Mouse (Mus musculus): ENCODE measurements around the gene Cbfa2t3.

The Cbfa2t3 gene

DNA sequence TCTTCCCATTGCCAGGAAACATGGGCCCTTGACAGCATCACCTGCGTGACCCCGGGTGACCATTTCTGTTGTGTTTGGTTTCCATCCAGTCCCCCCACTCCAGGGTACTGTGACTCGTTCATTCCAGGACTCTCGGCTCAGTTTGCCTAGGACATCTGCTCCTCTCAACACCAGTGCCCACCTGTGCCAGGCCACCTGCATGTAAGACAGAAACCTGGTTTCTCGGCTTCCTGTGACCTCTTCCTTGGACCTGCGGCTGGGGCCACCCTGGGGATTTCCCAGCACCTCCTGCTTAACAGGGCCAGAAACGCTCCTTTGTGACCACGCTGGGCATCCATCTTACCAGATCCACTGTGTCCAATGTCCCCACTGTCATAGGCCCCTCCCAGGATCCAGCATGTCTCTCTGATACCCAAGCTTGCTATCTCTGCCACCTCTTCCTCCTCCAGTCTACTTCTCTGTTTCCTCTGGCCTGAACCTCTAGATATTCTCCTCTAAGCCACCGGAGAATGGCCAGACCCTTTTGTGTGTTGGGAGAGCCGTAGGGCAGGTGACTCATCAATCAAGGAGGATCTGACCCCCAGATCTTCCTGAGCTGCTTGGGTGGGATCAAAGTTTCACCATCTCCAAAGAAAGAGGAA is 19.1 kb upstream of the Cbfa2t3 start:
- DNase-seq, result no peak

DNA sequence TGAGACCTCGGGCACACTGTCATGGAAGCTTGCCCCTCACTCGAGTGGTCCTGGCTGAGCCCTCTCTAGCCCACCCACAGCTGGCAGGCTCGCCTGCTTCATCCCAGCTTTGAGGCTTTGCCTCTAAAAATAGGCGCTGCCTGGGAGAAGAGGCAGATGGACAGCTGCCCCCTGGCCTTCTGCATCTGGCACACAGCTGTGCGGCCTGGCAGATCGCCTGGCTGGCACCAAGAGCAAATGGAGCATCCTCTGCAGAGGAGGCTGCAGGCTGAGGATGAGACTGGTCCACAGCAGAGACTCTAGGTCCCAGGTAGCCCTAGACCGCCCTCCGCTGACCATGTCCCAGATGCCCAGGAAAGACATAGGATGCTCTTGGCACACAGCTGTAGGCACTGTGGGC is 17.7 kb upstream of the Cbfa2t3 start:
- no peak for DNase-seq

DNA sequence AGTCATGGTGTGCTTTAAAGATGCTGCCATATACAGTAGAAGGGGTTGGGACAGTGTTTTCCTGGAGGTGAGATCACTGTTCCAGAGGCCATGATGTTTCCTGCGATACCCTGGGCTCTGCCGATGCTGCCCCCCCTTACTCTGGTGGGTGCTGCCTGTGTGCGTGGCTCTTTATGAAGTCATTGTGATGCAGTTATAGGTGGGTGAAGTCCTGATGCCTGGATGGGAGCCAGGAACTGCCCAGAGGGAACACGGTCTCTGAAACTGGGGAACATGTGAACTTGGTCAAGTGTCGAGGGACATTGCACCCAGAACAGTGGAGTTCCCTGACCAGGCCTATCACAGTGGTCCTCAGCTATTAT is 14.2 kb upstream of the Cbfa2t3 start:
- DNase-seq, result no peak

DNA sequence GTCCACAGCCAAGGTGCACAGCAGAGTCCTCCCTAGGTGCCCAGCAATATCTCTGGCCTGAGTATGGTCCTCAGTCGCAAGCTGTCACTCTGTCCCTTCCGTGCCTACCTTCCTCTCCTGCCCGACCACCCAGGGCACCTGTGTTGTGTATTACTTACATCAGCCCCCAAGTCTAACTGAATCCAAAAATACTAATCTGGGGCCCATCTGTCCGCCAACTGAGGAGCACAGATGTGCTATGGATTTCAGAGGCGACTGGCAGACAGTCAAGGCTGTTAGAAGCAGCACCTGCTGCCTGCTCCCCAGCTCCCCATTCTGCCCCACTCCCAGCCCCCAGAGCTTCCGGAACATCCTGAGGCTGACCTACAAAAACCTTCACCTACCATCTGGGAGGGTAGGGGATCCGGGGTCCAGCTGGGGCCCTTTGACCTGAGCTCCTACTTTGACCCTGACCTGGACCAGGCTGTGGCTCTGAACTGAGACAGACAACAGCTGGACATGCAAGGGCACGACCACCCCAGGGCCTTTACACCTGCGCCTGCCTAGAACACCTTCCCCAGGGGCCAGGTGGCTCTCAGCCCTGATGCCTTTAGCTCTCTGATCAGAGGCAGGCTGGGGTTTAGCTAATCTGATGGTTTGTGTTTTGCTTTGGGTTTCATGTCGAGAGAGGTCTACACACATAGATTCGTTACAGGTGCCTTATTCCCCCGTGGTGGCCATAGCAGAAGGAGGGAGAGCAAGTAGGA is 13.7 kb upstream of the Cbfa2t3 start:
- DNase-seq, result no peak

DNA sequence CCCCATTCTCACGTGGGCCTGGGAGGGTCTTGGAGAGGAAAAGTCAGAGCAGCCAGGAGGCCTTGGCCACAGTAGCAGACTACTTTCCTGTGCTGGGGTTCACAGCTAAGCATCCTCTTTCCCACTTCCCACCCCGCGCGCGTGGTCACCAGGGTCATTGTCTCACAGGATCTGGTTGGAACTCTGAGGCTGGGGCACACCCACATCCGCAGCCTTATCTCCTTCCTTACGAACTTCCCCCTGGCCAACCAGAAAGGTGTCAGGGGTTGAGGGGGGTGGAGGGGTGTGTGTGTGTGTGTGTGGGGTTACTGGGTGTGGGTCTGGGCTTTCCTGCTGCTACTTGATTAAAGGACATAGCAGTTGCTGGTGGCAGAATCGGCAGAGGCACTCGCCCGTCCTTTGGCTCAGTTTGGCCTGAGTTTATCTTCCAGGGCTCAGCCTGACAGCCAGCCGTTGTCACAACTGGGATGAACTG is 13.0 kb upstream of the Cbfa2t3 start:
- DNase-seq, result no peak

DNA sequence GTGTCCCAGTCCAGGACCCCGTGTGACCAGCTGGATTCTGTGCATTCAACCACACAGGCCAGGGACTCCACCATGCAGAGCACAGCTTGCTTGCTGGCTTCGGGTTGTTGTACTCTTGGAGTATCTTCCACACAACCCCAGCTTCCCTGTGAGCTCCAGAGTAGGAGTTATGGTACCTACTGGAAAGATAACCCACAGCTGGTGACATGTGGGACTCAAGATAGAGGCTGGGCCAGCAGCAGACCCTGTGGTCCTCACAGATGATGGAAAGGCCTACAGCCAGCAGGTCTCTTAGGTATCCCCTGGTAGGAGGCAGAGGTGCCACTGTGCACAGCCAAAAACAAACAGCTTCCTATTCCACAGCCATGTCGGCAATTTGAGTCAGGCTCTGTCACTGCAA is 12.6 kb upstream of the Cbfa2t3 start:
- DNase-seq, result no peak

DNA sequence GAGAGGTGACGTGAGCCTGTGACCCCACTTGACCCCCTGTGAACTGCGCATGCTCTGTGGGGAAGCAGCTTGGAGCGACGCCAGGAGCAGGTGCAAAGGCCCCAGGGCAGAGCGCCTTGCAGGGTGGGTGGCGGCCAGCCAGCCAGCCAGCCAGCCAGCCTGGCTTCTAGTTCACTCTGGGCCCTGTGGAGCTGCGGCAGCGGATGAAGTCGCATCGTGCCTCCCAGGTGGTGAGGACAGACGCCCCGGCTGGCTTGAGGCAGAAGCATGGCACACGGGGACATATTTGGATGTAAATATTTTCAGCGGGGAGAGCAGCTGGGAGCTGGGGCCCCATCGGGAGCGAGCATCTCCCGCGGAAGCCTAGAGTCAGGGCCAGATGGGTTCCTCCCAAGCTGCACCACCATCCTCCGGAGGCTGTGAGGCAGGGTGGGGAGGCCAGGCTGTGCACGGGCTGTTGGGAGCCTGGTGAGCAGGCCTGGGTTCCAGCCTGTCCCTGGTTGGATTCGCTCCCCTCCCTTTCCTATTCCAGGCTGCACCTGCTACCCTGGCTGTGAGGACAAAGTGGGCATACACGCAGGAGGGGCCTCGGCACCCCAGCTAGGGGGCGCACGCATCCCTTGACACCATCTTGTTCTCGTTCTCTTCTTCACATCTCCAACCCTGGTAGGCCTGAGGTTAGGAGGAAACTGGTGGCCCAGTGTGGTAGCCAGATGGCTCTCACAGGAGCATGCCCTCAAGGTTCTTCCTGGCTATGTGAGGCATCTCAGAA is 10.6 kb upstream of the Cbfa2t3 start:
- peak; percentile 25 to 31 for DNase-seq

DNA sequence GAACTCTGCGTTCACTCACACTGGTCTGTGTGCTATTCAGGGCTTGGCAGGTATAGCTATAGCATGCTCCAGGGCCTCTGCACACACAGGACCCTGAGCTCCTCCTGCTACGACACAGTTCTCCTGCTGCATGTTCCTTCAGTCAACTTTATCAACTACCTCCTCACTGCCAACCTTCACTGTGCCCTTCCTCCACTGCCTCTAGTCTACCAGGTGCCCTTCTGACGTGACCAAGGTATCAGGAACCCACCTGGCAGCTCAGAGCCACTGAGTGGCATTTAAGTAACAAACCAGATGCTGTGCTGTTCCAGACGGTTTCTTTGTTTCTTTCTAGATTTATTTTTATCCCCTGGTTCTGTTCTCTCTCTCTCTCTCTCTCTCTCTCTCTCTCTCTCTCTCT is 8.3 kb upstream of the Cbfa2t3 start:
- no peak for DNase-seq

DNA sequence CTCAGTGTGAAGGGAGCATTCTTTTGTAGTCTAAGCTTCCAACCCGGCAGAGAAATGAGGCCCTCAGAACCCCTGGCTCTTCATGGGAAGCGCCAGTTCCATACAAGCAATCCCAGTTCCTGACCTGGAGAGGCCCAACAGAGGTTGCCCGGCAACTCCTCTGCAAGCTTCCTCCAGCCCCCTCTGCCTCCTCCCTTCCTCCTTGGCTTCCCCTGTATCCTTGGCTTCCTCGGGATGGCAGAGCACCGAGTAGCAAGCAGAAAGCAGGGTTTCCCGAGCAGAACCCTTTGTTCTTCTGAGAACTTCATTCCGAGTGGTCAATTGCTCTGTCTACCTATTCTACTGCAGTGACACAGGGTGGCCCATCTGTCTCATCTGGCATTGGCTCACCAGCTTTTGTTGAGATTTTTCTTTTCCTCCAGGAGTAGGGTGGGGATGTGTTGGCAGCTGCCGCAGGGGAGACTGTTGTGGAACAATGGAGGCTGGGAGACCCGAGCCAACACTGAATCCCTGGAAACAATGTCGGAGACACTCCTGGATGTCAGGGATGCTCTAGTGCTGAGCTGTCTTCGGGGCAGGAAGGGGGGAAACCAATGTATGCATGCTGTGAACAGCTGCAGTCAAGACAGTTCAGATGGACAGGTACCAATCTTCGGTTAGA is 7.1 kb upstream of the Cbfa2t3 start:
- no peak for DNase-seq

DNA sequence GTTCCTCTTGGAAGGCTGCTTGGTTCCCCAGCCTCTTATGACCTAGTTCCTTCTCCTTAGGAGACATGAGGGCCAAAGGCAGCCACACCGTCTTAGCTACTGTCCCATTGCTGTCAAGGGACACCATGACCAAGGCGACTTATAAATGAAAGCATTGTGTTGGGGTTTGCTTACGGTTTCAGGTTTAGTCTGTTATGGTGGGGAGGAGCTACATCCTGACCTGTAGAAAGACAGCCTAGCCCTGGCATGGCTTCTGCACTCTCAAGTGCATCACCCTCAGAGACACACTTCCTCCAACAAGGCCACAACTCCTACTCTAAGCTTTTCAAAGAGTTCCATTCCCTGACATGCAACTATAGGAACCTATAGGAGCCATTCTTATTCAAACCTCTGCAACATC is 5.7 kb upstream of the Cbfa2t3 start:
- no peak for DNase-seq

DNA sequence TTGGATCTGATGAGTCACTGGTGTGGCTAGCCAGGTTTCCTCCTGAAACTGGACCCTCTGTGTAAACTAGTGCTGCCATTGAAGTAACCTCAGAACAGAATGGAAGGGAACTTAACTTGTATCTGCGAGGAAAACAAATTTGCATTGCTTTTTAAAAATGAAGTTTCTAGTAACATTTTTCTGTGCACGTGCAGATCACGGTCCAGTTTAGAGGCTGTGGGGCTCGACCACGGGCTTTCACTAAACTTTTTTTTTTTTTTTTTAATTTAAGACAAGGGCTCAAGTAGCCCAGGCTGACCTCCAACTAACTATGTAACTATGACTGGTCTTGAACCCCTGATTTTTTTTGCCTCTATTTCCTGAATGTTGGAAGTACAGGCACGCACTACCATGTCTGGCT is 4.0 kb upstream of the Cbfa2t3 start:
- no peak for DNase-seq

DNA sequence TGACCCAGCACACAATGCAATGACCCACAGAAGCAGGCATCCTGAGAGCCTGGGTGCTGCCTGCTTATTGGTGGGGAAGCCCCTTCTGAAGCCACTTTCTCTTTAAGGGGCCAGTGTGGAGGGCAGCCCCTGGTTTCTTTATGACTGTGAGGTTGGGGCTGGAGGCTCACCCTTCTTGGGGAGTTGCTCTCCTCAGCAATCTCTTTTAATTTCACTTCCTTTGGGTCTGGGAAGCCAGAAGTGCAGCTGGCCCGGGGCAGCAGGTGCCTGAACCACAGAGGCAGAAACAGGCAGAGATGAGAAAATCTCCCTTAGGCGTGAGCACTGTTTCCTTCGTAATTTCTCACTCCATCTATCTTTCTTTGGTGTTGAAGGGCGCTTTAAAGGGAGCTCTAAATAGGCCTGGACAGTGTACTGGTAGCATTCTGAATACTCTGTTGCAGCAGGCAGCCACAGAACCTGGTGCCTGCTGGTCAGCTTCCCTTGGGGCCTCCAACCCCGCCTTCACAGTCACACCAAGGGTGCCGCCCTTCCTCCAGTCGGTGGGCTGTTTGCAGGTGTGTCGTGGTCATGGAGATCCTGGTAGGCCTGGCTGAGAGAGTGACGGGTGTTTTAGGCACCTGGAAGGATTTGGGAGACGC is 3.5 kb upstream of the Cbfa2t3 start:
- peak; percentile 65 to 72 for DNase-seq

DNA sequence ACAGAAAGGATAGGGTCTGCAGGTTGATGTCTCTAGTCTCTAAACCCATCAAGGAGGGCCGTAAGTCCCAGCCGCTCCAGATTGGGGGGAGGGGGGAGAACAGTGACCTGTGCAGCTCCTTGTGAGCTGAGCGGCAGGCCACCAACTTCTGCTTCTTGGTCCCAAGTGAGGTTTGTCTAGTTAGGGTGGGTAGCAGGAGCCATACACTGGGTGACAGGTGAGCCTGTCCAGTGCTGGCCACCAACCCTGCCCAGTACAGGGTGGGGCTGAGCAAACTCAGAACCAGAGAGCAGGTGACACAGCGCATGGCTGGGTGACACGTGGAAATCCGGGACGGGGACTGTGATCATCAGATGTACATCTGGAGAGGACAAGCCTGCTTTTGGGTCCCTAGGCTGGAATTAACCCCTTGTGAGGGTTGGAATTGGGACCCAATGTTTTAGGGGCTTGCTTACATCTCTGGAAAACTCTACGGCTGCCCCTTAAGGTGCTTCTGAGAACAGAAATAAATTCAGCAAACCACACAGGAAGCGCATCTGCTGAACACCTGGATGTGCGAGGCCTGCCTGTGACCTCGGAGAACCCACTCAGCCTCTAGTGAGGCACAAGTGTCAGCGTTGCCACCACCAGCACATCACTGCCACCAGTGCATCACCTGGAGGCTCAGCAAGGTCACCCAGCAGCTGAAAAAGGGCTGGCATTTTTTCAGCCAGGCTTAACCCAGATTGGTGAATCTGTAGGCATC is 2.7 kb upstream of the Cbfa2t3 start:
- DNase-seq, result peak; percentile 74 to 76

DNA sequence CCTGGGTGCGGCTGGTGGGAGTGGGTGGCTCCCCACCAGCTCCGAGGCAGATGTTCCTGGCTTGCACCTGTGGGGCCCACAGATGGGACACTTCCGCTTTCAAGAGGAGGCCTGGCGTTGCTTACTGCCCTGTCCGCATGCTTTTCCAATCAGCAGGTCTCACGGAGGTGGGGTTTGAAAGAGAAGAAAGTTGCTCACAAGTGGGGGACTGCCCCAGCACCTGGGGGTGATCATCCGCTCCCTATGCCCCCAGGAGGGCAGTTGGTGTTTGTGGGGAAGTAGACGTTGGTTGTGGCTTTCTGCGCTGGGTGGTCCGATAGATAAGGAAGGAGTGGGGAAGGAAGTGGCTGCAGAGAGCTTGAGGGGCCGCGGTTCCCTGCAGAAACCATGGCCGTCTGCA is 1.7 kb upstream of the Cbfa2t3 start:
- peak; percentile 73 to 77 for DNase-seq

DNA sequence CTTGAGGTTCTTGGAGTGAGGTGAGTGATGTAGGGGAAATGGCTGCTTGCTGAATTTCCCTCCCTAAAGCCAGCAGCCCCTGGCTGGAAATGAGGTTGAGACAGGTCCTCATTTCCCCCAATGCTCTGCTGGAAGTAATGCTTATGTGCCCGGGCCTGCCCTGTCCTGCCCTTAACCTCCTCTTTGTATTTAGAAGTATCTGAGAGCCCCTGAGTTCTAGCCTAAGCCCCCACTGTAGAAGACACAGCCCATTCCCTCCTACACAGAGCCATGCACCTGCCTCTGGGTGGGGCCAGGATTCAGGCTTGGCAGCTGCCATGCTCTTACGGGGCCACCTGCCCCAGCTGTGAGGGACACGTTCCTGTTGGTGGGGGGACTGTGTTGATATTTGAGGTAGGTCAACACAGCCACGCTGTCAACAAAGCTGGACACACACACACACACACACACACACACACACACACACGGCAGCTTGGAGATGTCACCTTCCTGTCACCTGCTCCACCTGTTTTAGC is 598 bp downstream of the Cbfa2t3 start:
- peak; percentile 46 to 49 for DNase-seq

DNA sequence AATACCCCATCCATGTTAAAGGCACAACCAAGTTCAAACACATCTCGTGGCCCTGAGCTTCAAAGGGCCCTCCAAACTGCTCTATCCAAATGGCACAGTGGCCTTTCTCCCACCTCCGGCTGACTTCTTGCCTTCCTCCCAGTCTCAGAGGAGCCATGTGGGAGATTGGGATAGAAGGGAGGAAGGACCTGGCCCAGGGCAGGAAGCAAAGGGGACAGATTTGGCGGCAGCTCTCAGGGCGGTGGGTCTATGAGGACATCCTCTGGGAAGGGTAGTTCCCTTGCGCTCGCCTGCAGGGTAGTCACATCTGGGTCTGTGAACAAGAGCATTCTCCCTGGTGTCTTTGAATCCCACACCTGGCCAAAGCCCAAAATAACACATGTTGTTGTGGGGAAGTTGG is 1.3 kb downstream of the Cbfa2t3 start:
- no peak for DNase-seq

DNA sequence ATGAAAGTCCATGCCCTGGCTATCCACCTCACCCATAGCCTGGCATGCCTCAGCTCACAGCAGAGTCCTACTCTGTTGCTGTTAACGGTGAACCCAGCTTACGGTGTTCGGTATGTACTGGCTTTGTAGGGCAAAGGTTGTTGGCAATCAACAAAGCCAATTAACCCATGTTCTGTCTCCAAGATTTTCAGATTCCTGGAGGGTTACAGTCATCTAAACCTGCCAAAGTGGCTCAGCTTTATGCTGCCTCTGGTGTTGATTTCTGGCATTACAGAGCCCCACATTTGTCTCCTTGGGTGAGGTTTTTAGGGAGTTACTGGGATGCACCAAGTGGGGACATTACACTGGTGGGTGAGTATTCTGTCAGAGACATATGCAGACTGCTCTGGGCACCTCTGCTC is 1.7 kb downstream of the Cbfa2t3 start:
- DNase-seq, result peak; percentile 63 to 64

DNA sequence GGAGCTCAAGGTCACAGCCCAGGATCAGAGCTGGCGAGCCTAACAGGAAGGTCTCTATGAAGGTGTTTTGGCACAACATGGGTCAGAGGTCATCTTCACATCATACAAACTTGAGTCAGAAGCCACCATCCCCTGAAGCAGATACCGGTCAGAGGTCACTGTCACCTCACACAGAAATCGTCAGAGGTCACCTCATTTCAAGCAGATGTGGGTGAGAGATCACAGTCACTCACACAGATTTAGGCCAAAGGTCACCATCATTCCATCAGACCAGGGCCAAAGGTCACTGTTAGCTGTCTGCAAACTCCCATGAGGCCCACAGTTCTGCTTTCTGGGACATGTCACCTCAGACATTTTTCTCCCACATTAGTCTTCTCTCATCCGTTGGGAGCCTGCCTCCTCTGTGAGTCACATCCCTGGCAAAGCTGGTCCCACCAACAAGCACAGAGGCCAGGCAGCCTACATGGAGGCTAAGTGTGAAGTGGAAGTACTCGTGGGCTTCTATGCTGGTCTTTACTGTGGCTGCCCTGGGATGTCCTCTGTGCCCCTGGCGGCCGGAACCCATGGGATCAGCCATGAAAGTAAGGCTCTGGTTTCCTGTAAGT is 3.4 kb downstream of the Cbfa2t3 start:
- no peak for DNase-seq

DNA sequence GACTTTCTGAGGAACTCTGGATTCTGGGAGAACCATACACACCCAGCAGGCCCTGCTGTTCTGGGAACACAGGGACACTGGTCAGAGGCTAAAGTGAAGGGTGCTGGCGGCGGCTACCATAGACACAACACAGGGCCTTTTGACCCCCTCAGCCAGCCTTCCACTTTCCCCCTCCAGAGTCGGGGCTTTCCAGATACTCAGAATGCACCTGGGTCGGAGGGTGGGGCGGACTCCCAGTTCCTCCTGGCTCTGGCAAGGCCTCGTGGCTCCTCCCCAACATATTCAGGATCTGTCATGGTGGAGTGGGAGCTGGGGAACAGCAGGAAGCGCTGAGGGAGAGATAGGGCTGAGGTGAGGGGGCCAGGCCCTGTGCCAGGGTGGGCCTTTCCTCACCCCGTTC is 6.8 kb downstream of the Cbfa2t3 start:
- no peak for DNase-seq

DNA sequence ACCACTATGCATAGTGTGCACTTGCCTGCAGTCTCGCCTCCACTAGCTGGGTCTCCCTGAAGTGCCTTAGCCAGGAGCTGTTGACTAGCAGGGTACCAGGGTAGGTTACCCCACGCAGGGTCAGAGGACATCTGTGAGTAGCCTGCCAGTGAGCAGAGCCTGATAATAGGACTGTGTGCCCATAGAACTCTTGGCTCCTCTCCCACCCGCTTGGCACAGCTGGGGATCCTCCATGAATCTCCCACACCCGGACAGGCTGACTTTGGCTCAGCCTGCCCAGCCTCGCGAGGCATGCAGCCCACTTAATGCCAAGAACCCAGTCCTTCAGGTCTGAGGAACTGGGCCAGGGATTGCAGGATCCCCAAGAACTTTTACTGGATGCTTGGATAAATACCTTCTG is 7.9 kb downstream of the Cbfa2t3 start:
- no peak for DNase-seq

DNA sequence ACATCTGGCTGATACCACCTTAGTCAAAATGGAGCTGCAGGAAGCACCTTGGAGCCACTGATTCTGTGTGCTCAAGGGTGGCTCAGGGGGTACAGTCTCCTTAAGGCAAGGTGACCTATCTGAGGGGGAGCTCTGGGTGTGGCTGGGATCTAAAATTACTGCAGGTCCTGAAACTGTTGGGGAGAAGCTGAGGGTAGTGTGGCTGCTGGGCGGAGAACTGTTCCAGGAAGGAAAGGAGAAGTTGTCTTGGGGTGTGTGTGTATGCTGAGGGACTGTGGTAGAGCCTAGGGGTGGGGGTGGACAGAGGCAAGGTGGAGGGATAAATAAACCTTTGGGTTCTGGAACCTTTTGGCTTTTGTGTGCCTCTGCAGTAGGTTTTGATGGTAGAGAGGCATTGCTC is 9.6 kb downstream of the Cbfa2t3 start:
- no peak for DNase-seq

DNA sequence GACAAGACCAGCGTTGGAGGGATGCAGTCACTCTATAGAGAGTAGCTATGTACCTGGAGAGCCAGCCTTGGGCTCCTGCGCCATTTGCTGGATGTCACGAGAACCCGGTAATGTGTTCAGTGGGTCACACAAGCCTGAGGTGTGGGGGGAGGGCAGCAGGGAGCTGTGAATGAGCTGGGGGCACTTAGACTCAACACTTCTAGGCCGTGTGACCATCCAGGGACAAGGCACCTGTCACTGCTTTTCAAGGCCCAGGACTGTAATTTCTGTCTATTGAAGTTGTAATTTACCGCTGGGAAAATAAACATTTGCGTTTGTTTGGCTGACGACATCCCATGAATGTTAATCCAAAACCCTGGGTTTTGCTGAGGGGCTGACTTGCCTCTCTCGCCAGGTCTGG is 12.0 kb downstream of the Cbfa2t3 start:
- no peak for DNase-seq
